8 mouse cellular contexts compared by ENCODE assay signal in genomic region chr19:40661108-40661507, GRCm38 (mm10). TPM values are rescaled to one million over a fixed set of nuclear protein-coding genes. Genes with fewer than 3 reads are reported as not detected.
DNase-seq lines count a peak whose midpoint lies in the region; ATAC-seq and TF ChIP-seq lines count a peak whose summit lies in the region.

No protein-coding gene starts in this region.

- no peak for ATAC-seq in heart, postnatal 0 days (ENCODE audit: insufficient read depth, low read depth)
- no peak for ATAC-seq in neural tube, embryonic 15.5 days (ENCODE audit: low FRiP score)
- no peak for ATAC-seq in erythroid progenitor cell, adult 5-6 weeks (replicated peaks; ENCODE audit: low FRiP score, poor library complexity, severe bottlenecking)

- intact Hi-C loops in gastrocnemius, postnatal 36 days (cut with DNase I), result no loop called here

- TF ChIP-seq POLR2A in bone marrow macrophage, adult 2 months (IDR thresholded peaks at IDR 0.05; ENCODE audit: borderline replicate concordance, low read depth, low read length), result no peak

- H3K27ac ChIP-seq in bone marrow macrophage, adult 2 months (ENCODE audit: insufficient read depth, low read depth, low read length), result peak overlapping the region; percentile 86
- peak overlapping the region; percentile 80 for H3K27ac ChIP-seq in heart, postnatal 0 days (ENCODE audit: low read depth)
- H3K27ac ChIP-seq in neural tube, embryonic 15.5 days (replicated peaks), result peak overlapping the region; percentile 74; the same call in 1 of the 2 replicates

- no peaks in the 10 kb centered on the region for H3K36me3 ChIP-seq in heart, postnatal 0 days (replicated peaks; ENCODE audit: control insufficient read depth, insufficient read depth, low read length)
- H3K36me3 ChIP-seq in neural tube, embryonic 15.5 days, result no peaks in the 10 kb centered on the region

- H3K9ac ChIP-seq in heart, postnatal 0 days (replicated peaks; ENCODE audit: low read depth, low read length), result peak overlapping the region; percentile 69; the same call in 1 of the 2 replicates
- no peak overlapping the region for H3K9ac ChIP-seq in neural tube, embryonic 15.5 days (replicated peaks)

- peaks cover 41% of the 10 kb centered on the region for H3K4me1 ChIP-seq in bone marrow macrophage, adult 2 months (ENCODE audit: control insufficient read depth, insufficient read depth, low read length)
- H3K4me1 ChIP-seq in heart, postnatal 0 days (ENCODE audit: control insufficient read depth, insufficient read depth), result peaks cover 5% of the 10 kb centered on the region; the same call in 1 of the 2 replicates
- H3K4me1 ChIP-seq in neural tube, embryonic 15.5 days, result peaks cover 32% of the 10 kb centered on the region

- H3K9me3 ChIP-seq in heart, postnatal 0 days (replicated peaks; ENCODE audit: control insufficient read depth, low read length), result no peaks in the 10 kb centered on the region
- H3K9me3 ChIP-seq in neural tube, embryonic 15.5 days (replicated peaks), result no peaks in the 10 kb centered on the region

- DNase-seq in B cell, adult 2 months, result peak; percentile 78 to 82
- DNase-seq in heart, postnatal 0 days (ENCODE audit: low spot score), result no peak
- peak; percentile 62 to 67 for DNase-seq in lung, adult 18-20 months
- no peak for DNase-seq in ovary, postnatal 36 days (ENCODE audit: low spot score)
- no peak for DNase-seq in gastrocnemius, postnatal 36 days

- 85% methylated on average over 2 of the region's 2 CpGs for WGBS in heart, postnatal 0 days
- 85% methylated on average over 2 of the region's 2 CpGs for WGBS in neural tube, embryonic 15.5 days

- H3K4me2 ChIP-seq in heart, postnatal 0 days (ENCODE audit: low read depth, low read length), result peak overlapping the region; percentile 72
- H3K4me2 ChIP-seq in neural tube, embryonic 15.5 days, result peak overlapping the region; percentile 59

- no peak for TF ChIP-seq EP300 in heart, postnatal 0 days (IDR thresholded peaks at IDR 0.05; ENCODE audit: low read depth)

- peak overlapping the region; percentile 79 for H3K4me3 ChIP-seq in bone marrow macrophage, adult 2 months (ENCODE audit: insufficient read depth, low read length)
- H3K4me3 ChIP-seq in heart, postnatal 0 days (ENCODE audit: low read depth, low read length), result peak overlapping the region; percentile 46
- peak overlapping the region; percentile 38 for H3K4me3 ChIP-seq in neural tube, embryonic 15.5 days (replicated peaks)

- H3K27me3 ChIP-seq in heart, postnatal 0 days (ENCODE audit: control insufficient read depth, insufficient read depth, low read length), result no peaks in the 10 kb centered on the region
- H3K27me3 ChIP-seq in neural tube, embryonic 15.5 days (replicated peaks), result no peaks in the 10 kb centered on the region

- no peak for TF ChIP-seq CTCF in bone marrow macrophage, adult 2 months (IDR thresholded peaks at IDR 0.05; ENCODE audit: low read depth, low read length)
- no peak for TF ChIP-seq CTCF in heart, postnatal 0 days (IDR thresholded peaks at IDR 0.05; ENCODE audit: low read depth)

RNA-seq across cellular contexts. Expression of gene Entpd1, which starts 48.9 kb away (rescaled TPM):
- 189 and 194 TPM in 2 replicates for polyA plus RNA-seq in bone marrow macrophage, adult 2 months (2012; ENCODE audit: insufficient read depth, insufficient read length, missing spikeins)
- total RNA-seq in heart, postnatal 0 days (2014; rRNA removed; ENCODE audit: low replicate concordance), result 18.5 and 31.7 TPM in 2 replicates
- polyA plus RNA-seq in heart, postnatal 0 days (2015; fragmentation: Nextera tagmentation; extraction: Ambion mirVana), result 9.2 and 10.3 TPM in 2 replicates
- 7.0 and 10.4 TPM in 2 replicates for polyA plus RNA-seq in neural tube, embryonic 15.5 days (2015; fragmentation: Nextera tagmentation; extraction: Ambion mirVana)
- total RNA-seq in erythroid progenitor cell, adult 5-6 weeks (2015; ENCODE audit: low replicate concordance), result 10.5 and 18.4 TPM in 2 replicates
- 6.4 and 16.9 TPM in 2 replicates for total RNA-seq in erythroid progenitor cell, adult 5-6 weeks (2017; ENCODE audit: low replicate concordance)
- 10 to 100 TPM in 1 of 2 experiments, 1 to 10 TPM in 1; 8.9 to 12.9 TPM for total RNA-seq in gastrocnemius, postnatal 36 days (2021)

RNA-seq across cellular contexts. Expression of gene Tctn3, which starts 49.1 kb away (rescaled TPM):
- polyA plus RNA-seq in bone marrow macrophage, adult 2 months (2012; ENCODE audit: insufficient read depth, insufficient read length, missing spikeins), result 12.6 and 13.9 TPM in 2 replicates
- 10.7 and 16.2 TPM in 2 replicates for total RNA-seq in heart, postnatal 0 days (2014; rRNA removed; ENCODE audit: low replicate concordance)
- 6.7 and 7.0 TPM in 2 replicates for polyA plus RNA-seq in heart, postnatal 0 days (2015; fragmentation: Nextera tagmentation; extraction: Ambion mirVana)
- polyA plus RNA-seq in neural tube, embryonic 15.5 days (2015; fragmentation: Nextera tagmentation; extraction: Ambion mirVana), result 13.7 and 14.8 TPM in 2 replicates
- total RNA-seq in erythroid progenitor cell, adult 5-6 weeks (2015; ENCODE audit: low replicate concordance), result 1.1 and 5.4 TPM in 2 replicates
- 0.45 TPM in 1 of 2 replicates, not detected in the other for total RNA-seq in erythroid progenitor cell, adult 5-6 weeks (2017; ENCODE audit: low replicate concordance)
- total RNA-seq in gastrocnemius, postnatal 36 days (2021), result 1 to 10 TPM; 1.7 to 2.3 TPM

Comparison
In these comparisons a context has a peak if more than half of its experiments do, and no peak if none do; other contexts are left out.
1. DNase-seq: peak in B cell, adult 2 months (2 of 2) and lung, adult 18-20 months (2 of 2); none in heart, postnatal 0 days (single experiment), ovary, postnatal 36 days (single experiment) and gastrocnemius, postnatal 36 days (0 of 2).
2. Peak in every context shown above with its lines, with median percentiles within 50 percentile points of each other: H3K27ac ChIP-seq and H3K4me3 ChIP-seq.